Mouse (Mus musculus): ENCODE measurements around the gene Ip6k2. TPM values are rescaled to one million over a fixed set of nuclear protein-coding genes. Genes with fewer than 3 reads are reported as not detected.

Gene Ip6k2
- total RNA-seq, 1 experiment: 24.4 TPM

DNA sequence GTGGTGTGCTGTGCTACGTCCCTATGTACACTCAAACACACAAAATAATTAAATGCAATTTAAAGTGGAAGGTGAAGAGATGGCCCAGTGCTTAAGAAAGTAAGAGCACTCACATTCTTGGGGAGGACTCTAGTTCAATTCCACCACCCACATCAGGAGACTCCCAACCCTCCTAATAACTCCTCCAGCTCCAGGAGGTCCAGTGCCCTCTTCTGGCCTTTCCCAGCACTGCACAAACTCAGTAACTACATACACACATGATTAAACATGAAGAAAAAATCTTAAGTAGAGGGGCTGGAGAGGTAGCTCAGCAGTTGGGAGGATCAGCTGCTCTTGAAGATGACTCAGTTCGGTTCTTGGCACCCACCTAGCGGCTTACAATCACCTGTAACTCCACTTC lies 35.9 kb downstream of the Ip6k2 start:
- TF ChIP-seq HCFC1 (IDR thresholded peaks at IDR 0.05; ENCODE audit: borderline replicate concordance, insufficient read depth, low read length) (no peak), ZNF384 (IDR thresholded peaks at IDR 0.05; ENCODE audit: low read depth, low read length) (no peak), MAFK (IDR thresholded peaks at IDR 0.05; ENCODE audit: insufficient read depth, low read depth, low read length) (no peak), CHD2 (IDR thresholded peaks at IDR 0.05; ENCODE audit: low read depth, low read length) (no peak), ZC3H11A (IDR thresholded peaks at IDR 0.05; ENCODE audit: borderline replicate concordance, low read depth, low read length) (no peak)
- Histone ChIP-seq H3K4me1 (ENCODE audit: control insufficient read depth in 2 of 2, insufficient read depth in 2 of 2, low read length in 2 of 2, poor library complexity in 1 of 2) (0 out of 4 replicates have a peak, but pooled peaks cover 0 to 2% of the 10 kb centered on the region in 2 experiments), H3K27ac (ENCODE audit: insufficient read depth, low read depth, low read length, poor library complexity, severe bottlenecking) (no peak overlapping the region)

DNA sequence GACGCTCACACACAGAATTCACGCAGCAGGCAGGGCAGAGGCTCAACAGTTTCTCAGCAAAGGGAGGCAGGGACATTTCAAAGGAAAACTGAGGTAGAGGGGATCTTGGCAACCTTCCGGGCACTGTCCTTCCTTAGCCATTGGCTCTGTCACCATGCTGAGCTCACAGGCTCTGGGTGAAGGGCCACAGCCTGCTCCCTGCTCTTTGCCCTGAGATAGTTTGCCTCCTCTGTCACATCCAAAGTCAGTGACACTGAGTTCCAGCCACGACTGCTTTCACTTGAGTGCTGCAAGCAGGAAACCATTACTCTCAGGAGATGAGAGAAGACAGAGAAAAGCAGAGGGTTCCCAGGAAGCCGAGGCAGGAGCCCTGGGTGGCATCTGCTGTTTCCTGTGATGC lies 36.5 kb downstream of the Ip6k2 start:
- Histone ChIP-seq H3K36me3 (ENCODE audit: control insufficient read depth, insufficient read depth, low read length, poor library complexity, severe bottlenecking) (peaks cover 10% of the 10 kb centered on the region), H3K9ac (ENCODE audit: insufficient read depth, low read depth, low read length, poor library complexity, severe bottlenecking) (no peak overlapping the region), H3K27ac (ENCODE audit: insufficient read depth, low read depth, low read length, poor library complexity, severe bottlenecking) (no peak overlapping the region), H3K4me1 (ENCODE audit: control insufficient read depth in 2 of 2, insufficient read depth in 2 of 2, low read length in 2 of 2, poor library complexity in 1 of 2) (0 out of 4 replicates have a peak, but pooled peaks cover 0 to 2% of the 10 kb centered on the region in 2 experiments), H3K9me3 (ENCODE audit: control insufficient read depth, insufficient read depth, low read depth, low read length) (no peaks in the 10 kb centered on the region), H3K4me3 (ENCODE audit: insufficient read depth in 1 of 2, low read depth in 1 of 2, low read length in 2 of 2, poor library complexity in 1 of 2, severe bottlenecking in 1 of 2) (no peak overlapping the region)
- in situ Hi-C loops (cut with MboI; ENCODE audit: low sequenced_read_pairs in 2 of 2, unreplicated experiment in 2 of 2): no loop called here
- no peak for DNase-seq (ENCODE audit: low read depth, low spot score)
- no peak for TF ChIP-seq MAFK (IDR thresholded peaks at IDR 0.05; ENCODE audit: insufficient read depth, low read depth, low read length)
- no peak for TF ChIP-seq HCFC1 (IDR thresholded peaks at IDR 0.05; ENCODE audit: borderline replicate concordance, insufficient read depth, low read length)
- TF ChIP-seq ZNF384 (IDR thresholded peaks at IDR 0.05; ENCODE audit: low read depth, low read length): no peak
- TF ChIP-seq CHD2 (IDR thresholded peaks at IDR 0.05; ENCODE audit: low read depth, low read length): no peak
- TF ChIP-seq ZC3H11A (IDR thresholded peaks at IDR 0.05; ENCODE audit: borderline replicate concordance, low read depth, low read length): no peak

More for the DNA sequence above, 35.9 kb downstream of the Ip6k2 start:
- H3K9ac ChIP-seq (ENCODE audit: insufficient read depth, low read depth, low read length, poor library complexity, severe bottlenecking): no peak overlapping the region
- in situ Hi-C loops (cut with MboI; ENCODE audit: low sequenced_read_pairs in 2 of 2, unreplicated experiment in 2 of 2): no loop called here
- no peak overlapping the region for H3K4me3 ChIP-seq (ENCODE audit: insufficient read depth in 1 of 2, low read depth in 1 of 2, low read length in 2 of 2, poor library complexity in 1 of 2, severe bottlenecking in 1 of 2)
- DNase-seq (ENCODE audit: low read depth, low spot score): peak; percentile 69
- peaks cover 15% of the 10 kb centered on the region for H3K36me3 ChIP-seq (ENCODE audit: control insufficient read depth, insufficient read depth, low read length, poor library complexity, severe bottlenecking)
- no peaks in the 10 kb centered on the region for H3K9me3 ChIP-seq (ENCODE audit: control insufficient read depth, insufficient read depth, low read depth, low read length)

DNA sequence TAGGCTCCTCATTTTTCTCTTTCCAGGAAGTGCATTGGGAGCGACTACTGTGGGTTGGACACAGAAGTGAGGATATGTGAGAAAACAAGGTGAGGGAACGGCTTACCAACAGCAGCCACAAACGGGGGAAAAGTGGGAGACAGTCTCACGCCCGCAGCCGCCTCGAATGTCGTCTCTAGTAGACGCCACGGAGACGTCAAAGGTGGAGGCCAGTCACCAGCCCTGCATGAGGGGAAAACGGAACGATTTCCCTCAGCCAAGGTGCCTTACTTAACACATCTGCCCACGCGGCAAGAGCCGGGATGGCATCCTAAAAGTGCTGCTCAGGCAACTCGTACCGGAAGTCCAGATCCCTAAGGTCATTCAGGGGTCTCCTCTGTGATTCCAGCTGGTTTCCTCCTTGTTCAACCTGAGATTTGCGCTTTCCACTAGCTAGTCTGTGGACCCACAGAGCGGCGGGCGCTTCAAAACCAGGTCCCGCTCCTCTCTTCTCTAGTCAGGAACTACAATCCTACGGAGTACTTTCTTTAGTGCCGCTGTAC lies 40.6 kb downstream of the Ip6k2 start:
- H3K9me3 ChIP-seq (ENCODE audit: control insufficient read depth, insufficient read depth, low read depth, low read length): no peaks in the 10 kb centered on the region
- H3K4me1 ChIP-seq (ENCODE audit: control insufficient read depth in 2 of 2, insufficient read depth in 2 of 2, low read length in 2 of 2, poor library complexity in 1 of 2): peaks cover 0 to 11% of the 10 kb centered on the region in 2 experiments; a peak in 1 of 4 replicates
- H3K36me3 ChIP-seq (ENCODE audit: control insufficient read depth, insufficient read depth, low read length, poor library complexity, severe bottlenecking): no peaks in the 10 kb centered on the region
- peak overlapping the region; percentile 69 for H3K9ac ChIP-seq (ENCODE audit: insufficient read depth, low read depth, low read length, poor library complexity, severe bottlenecking)
- TF ChIP-seq ZNF384 (IDR thresholded peaks at IDR 0.05; ENCODE audit: low read depth, low read length): no peak
- TF ChIP-seq CHD2 (IDR thresholded peaks at IDR 0.05; ENCODE audit: low read depth, low read length): no peak
- peak overlapping the region; percentile 66 to 74 for H3K4me3 ChIP-seq (ENCODE audit: insufficient read depth in 1 of 2, low read depth in 1 of 2, low read length in 2 of 2, poor library complexity in 1 of 2, severe bottlenecking in 1 of 2)
- no peak overlapping the region for H3K27ac ChIP-seq (ENCODE audit: insufficient read depth, low read depth, low read length, poor library complexity, severe bottlenecking)
- in situ Hi-C loops (cut with MboI; ENCODE audit: low sequenced_read_pairs in 2 of 2, unreplicated experiment in 2 of 2): no loop called here
- no peak for DNase-seq (ENCODE audit: low read depth, low spot score)

DNA sequence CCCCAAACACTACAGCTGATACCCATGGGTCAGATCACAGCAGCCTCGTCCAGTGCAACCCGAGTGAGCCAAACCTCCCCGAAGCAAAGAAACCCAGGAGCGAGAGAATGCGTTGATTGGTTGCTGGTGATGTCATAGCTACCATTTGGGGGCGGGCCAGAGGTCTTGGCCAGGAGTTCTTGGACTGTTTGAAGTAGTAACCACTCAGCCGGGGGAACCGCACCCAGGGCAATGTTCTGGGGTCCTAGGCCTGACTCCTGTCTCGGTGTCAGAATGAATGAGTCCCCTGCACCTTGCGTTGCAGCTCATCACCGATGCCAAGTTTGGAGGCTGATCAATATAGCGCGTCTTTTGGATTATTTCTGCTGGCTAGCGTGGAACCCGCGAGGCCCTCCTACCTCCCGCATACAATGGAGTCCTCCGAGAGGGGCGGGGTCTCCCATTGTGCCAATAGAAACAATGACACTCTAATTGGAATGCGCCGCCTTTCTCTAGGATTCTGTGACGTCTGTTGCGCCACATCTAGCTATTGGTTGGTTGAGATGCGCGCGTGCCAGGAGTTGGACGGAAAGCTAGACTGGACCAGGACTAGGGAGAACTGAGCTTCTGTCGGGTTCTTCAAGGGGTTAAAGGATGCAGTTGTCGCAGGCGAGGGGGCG lies 41.3 kb downstream of the Ip6k2 start:
- in situ Hi-C loops (cut with MboI; ENCODE audit: low sequenced_read_pairs in 2 of 2, unreplicated experiment in 2 of 2): no loop called here
- H3K27ac ChIP-seq (ENCODE audit: insufficient read depth, low read depth, low read length, poor library complexity, severe bottlenecking): peak overlapping the region; percentile 71; the same call in 1 of the 2 replicates
- peaks cover 0 to 11% of the 10 kb centered on the region in 2 experiments; a peak in 1 of 4 replicates for H3K4me1 ChIP-seq (ENCODE audit: control insufficient read depth in 2 of 2, insufficient read depth in 2 of 2, low read length in 2 of 2, poor library complexity in 1 of 2)
- peak overlapping the region; percentile 93 for H3K9ac ChIP-seq (ENCODE audit: insufficient read depth, low read depth, low read length, poor library complexity, severe bottlenecking)
- no peaks in the 10 kb centered on the region for H3K9me3 ChIP-seq (ENCODE audit: control insufficient read depth, insufficient read depth, low read depth, low read length)
- peak; percentile 96 for DNase-seq (ENCODE audit: low read depth, low spot score)
- H3K4me3 ChIP-seq (ENCODE audit: insufficient read depth in 1 of 2, low read depth in 1 of 2, low read length in 2 of 2, poor library complexity in 1 of 2, severe bottlenecking in 1 of 2): peak overlapping the region; percentile 66 to 74
- TF ChIP-seq MAFK (IDR thresholded peaks at IDR 0.05; ENCODE audit: insufficient read depth, low read depth, low read length): no peak
- TF ChIP-seq CHD2 (IDR thresholded peaks at IDR 0.05; ENCODE audit: low read depth, low read length): no peak
- TF ChIP-seq ZNF384 (IDR thresholded peaks at IDR 0.05; ENCODE audit: low read depth, low read length): no peak
- TF ChIP-seq ZC3H11A (IDR thresholded peaks at IDR 0.05; ENCODE audit: borderline replicate concordance, low read depth, low read length): no peak
- TF ChIP-seq HCFC1 (IDR thresholded peaks at IDR 0.05; ENCODE audit: borderline replicate concordance, insufficient read depth, low read length): no peak; the same call in 1 of the 2 replicates
- no peaks in the 10 kb centered on the region for H3K36me3 ChIP-seq (ENCODE audit: control insufficient read depth, insufficient read depth, low read length, poor library complexity, severe bottlenecking)
